Mouse (Mus musculus) small intestine, adult 2 months (tissue): Measurements from ENCODE around the gene Ddx55.

Source experiments
- CTCF ChIP-seq: fragments of 200-500 bp; IDR thresholded peaks from 2 replicates; pipeline ENCODE4 v1.5.1; 2012; ENCODE audit warnings: low read depth, mild to moderate bottlenecking, control low read depth, inconsistent platforms, low read length, moderate library complexity, mixed read lengths; ENCODE audit not compliant: insufficient replicate concordance, insufficient read length; ENCODE audit errors: extremely low read depth
- POLR2A ChIP-seq: fragments of 200-500 bp; IDR thresholded peaks from 2 replicates; pipeline ENCODE4 v1.6.1; 2012; ENCODE audit warnings: low read depth, mild to moderate bottlenecking, control low read depth, inconsistent platforms, low read length, moderate library complexity

DNA sequence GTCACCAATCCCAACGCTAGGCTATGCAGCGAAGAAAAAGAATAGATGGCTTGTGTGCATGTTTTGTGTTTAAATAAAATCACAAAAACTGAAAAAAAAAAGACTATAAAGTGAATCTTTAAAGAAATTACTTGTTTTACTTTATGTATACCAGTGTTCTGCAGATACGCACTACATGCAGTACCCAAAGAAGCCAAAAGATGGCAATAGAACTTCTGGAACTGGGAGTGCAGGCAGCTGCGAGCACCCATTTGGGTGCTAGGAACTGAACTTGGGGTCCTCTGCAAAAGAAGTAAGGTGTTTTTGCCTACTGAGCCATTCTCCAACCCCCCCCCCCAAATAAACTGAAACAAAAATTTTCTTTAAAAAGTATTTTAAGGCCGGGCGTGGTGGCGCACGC lies 29.6 kb upstream of the Ddx55 start:
- TF ChIP-seq POLR2A, result no peak
- peak; percentile 23; the same call in 1 of the 2 replicates for TF ChIP-seq CTCF
